Mouse (Mus musculus): ENCODE measurements around the gene Gpr158.

Gene Gpr158

GRCm38 (mm10) chr2:21665721-21666120 lies 298.4 kb downstream of the Gpr158 start:
- DNase-seq, result no peak

GRCm38 (mm10) chr2:21676084-21676838 lies 308.9 kb downstream of the Gpr158 start:
- DNase-seq, result no peak

DNA sequence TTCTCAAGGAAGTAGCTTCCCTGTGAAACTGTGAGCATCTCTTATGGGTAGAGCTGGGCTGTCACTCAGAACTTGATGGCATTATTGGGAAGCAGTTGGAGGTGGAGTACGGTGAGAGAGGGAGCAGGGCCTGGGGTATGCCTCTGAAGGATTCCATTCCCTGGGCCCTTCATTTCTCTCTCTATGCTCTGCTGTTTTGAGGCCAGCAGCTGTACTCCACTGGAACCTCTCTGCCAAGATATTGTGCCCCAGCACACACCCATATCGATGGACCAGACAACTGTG lies 309.4 kb downstream of the Gpr158 start:
- DNase-seq, result no peak

- no peak for DNase-seq
These were observed 313.5 kb downstream of the Gpr158 start for GRCm38 (mm10) chr2:21680735-21681270.

- DNase-seq, result no peak
These were observed 317.4 kb downstream of the Gpr158 start for GRCm38 (mm10) chr2:21684736-21685135.

GRCm38 (mm10) chr2:21693128-21693527 lies 325.8 kb downstream of the Gpr158 start:
- no peak for DNase-seq

DNA sequence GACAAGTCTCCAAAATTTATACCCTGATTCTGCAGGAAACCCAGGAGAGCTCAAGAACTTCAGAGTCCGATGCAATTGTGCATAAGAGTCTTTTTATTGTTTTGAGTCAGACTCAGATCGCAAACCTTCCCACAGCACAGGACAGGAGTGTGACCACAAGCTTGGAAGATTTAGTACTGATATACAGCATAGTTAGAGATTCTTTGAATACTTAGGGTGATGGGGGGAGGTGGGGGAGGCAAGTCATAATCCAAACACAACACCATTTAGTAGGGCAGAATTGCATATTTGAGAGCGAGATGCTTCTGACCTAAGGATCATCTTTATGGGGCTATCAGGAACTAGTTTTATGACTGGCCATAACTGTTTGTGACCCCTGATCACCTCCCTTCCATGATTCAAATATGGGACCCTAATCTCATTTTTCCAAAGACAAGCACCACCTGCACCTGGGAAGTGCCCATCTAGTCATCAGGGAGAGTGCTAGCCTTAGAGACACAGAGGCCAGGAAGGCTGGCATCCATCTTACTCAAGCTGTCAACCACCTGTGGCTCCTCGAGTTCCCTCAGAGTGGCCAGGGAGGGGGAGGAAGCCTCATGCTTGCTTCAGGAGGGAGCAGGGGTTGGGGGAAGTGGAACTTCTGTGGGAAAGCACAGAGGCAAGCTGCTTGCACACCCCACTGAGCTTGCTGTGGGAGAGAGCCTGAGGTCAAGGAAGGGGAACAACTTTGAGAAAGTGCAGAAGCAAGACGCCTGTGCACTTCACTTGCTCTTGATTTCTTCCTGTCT lies 326.7 kb downstream of the Gpr158 start:
- DNase-seq, result no peak

DNA sequence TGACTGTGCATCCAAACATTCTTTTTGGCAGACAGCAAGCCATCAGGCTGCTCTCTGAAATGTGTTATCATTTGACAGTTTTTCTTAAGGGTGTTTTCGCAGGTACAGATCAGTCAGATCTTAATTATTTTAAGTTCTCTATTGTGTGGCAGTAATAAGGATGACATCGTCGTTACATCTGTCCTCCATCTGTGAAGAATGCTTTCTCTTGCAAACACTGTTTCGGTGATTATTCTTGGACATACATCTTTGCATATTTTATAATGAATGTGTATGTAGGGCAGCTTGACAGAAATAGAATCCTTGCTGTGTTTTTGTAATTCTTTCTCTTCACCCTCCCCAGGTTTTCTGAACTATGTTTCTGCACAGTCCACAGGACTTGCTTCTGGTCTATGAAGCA lies 360.7 kb downstream of the Gpr158 start:
- DNase-seq, result no peak

DNA sequence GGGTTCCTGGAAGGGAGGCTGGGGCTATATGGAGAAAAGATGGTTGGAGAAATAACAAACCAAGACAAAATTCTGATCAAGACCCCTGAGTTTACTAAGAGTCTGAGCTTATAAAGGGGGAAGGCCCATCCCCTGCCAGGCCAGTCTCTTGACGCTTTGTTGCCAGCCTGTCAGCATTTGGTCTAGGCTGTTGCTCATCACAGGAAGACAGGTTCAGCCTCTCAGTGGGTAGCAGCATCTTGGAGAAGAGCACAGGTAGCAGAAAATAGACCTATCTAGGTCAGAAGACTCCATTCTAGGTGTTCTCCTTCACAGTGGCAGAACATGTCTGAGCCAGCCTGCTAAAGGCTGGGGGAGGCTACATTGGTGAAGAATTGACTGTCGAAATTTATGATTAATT lies 416.4 kb downstream of the Gpr158 start:
- DNase-seq, result peak; percentile 13

DNA sequence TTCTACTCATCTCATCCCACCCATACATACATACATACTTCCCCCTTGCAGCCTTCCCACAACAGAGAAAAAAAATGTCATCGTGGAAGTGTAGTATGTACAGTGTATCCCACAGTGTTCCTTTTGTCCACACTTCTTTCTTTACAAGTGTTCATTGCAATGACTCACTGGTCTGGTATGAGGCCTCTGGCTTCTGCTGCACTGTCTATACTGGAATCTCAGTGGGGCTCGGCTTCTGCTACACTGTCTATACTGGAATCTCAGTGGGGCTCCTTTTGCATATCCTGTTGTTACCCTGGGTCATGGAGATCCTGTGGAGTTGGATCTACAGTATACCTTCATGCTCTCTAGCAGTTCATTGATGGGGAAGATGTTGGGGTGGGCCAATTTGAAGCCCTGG lies 425.8 kb downstream of the Gpr158 start:
- DNase-seq, result no peak

DNA sequence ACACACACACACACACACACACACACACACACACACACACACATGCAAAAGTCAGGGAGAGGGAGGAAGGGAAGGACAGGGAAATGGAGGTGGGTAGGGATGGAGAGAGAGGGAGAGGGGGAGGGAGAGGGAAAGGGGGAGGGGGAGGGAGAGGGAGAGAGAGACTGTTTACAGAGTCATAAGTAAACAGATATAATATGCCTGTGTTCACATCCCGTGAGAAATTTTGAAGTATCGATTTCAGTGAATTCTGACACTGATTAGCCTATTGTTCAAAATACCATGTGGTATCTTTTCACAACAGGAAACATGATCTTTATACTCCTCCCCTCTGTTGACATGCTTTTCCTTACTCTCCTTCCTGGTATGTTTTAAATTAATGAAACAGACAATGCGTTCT lies 432.3 kb downstream of the Gpr158 start:
- DNase-seq, result no peak

DNA sequence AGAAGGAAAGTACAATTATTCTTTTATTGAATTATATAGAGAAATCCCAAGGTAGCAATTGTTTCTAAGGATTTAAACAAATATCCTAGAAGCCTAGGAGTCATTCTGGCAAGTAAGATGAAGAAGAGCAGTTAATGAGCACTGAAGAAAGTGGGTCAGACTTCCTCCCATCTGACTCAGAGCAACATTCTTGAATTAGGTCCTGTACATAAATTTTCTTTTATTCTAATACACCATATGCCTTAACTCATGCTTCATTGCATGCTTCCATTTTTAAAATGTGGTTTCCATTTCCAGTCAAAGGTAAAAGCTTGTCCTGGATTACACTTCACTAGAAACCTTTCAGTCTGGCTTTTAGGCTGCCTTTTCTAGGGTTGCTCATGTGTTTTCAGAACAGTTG lies 432.7 kb downstream of the Gpr158 start:
- DNase-seq, result no peak

DNA sequence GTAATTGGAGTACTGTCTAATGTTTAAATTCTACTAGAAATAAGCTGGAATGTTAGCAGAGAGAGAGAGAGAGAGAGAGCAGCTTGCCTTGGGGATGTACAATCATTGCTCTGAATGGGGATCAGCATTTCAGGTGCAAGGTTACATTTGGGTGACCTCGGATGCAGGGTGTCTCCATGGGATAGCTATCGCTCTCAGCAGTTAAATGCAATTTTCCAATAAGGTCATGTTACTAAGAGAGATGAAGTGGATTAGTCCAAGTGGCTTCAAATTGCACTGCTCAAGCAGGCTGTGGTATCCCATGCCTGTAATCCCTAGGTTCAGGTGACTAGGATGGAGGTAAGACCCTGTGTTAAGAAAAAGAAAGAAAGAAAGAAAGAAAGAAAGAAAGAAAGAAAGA lies 441.2 kb downstream of the Gpr158 start:
- DNase-seq, result no peak

DNA sequence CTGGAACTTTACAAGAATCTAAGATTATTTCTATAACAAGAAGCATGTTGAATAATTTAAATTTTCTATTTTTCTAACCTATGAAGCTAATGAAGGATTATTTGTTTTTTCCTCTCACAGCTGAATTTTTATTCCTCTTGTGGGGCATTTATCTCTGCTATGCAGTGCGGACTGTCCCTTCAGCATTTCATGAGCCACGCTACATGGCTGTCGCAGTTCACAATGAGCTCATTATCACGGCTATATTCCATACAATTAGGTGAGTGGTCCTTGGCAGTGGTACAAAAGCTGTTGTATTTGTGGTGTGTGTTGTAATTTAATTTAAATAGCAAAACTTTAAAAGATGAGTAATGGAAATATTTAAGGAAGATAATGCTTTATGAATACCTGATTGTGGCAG lies 443.1 kb downstream of the Gpr158 start:
- no peak for DNase-seq

DNA sequence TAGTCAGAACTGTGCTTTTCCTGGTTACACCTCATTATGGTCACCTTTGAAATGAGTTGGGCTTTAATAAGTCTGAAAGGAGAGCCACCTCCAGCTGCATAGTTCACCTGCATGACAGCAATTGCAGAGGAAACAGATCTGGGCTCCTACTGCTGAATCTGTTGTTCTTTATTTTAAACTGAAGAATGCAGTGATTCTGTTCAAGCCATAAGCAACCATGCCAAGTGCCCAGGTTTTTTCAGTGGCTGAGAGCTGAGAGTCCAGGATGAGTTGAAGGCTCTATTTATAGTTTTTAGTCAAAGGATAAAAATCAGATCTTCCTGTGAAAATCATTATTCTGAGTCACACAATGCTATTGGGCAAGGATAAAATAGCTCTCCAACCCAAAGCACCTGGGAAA lies 496.7 kb downstream of the Gpr158 start:
- peak; percentile 20 for DNase-seq

Data from cerebellum, adult 11 months (tissue).